Mouse (Mus musculus): ENCODE results near the gene Car1.

DNA sequence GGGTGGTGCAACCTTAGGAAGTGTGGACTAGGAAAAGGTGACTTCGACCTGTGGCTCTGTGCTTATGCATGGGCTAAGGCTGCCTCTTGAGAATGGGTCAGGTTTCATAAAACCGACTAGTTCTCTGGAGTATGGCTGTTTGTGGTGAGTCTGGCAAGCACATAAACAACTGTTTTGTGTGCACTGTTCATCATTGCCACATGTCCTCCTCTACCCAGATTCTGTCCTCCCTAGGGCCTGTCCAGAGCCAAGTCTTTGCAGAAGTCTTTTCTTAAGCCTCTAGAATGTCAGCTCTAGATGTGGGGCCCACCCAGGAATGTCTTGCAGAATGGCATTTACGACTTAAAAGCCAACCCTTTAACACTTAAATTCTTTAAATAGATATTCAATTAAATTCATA is 49.7 kb upstream of the Car1 start:
- TF ChIP-seq CTCF (IDR thresholded peaks at IDR 0.05 in 2 of 3, conservative IDR thresholded peaks at IDR 0.05 in 1 of 3; ENCODE audit: control insufficient read depth in 1 of 3, insufficient read depth in 1 of 3, low read depth in 2 of 3, low read length in 3 of 3, poor library complexity in 1 of 3, severe bottlenecking in 1 of 3) = no peak
- no peak for TF ChIP-seq TAL1 (IDR thresholded peaks at IDR 0.05; ENCODE audit: low read length)
- TF ChIP-seq BHLHE40 (IDR thresholded peaks at IDR 0.05; ENCODE audit: borderline replicate concordance, low read depth, low read length) = no peak
- no peak for TF ChIP-seq ZC3H11A (IDR thresholded peaks at IDR 0.05; ENCODE audit: low read depth, low read length)
- TF ChIP-seq POLR2A (IDR thresholded peaks at IDR 0.05; ENCODE audit: control insufficient read depth in 1 of 2, insufficient read depth in 1 of 2, low read depth in 1 of 2, low read length in 2 of 2, poor library complexity in 1 of 2) = no peak
- no peak for TF ChIP-seq MAX (IDR thresholded peaks at IDR 0.05; ENCODE audit: low read length)
- no peak for TF ChIP-seq GABPA (IDR thresholded peaks at IDR 0.05; ENCODE audit: low read depth, low read length)
- TF ChIP-seq MYC (IDR thresholded peaks at IDR 0.05; ENCODE audit: low read depth, low read length) = no peak
- TF ChIP-seq ZMIZ1 (IDR thresholded peaks at IDR 0.05; ENCODE audit: low read depth, low read length) = no peak
- no peak for TF ChIP-seq CHD2 (IDR thresholded peaks at IDR 0.05; ENCODE audit: low read length)
- TF ChIP-seq NELFE (IDR thresholded peaks at IDR 0.05; ENCODE audit: low read depth, low read length) = no peak
- no peak for TF ChIP-seq RAD21 (IDR thresholded peaks at IDR 0.05; ENCODE audit: low read depth, low read length)
- no peak for TF ChIP-seq USF1 (IDR thresholded peaks at IDR 0.05; ENCODE audit: low read depth, low read length)
- no peak for TF ChIP-seq MYB (IDR thresholded peaks at IDR 0.05; ENCODE audit: low read depth, low read length)
